Mouse (Mus musculus): ENCODE data around the gene Ghrl. TPM values are rescaled to one million over a fixed set of nuclear protein-coding genes. Genes with fewer than 3 reads are reported as not detected.
A peak's percentile ranks its signal among the peaks of the same experiment; 100 is the strongest.
"Not testable (repeated sequence)": the region's sequence is repeated elsewhere in the genome, so short reads cannot be mapped to it uniquely, and the experiment has no call there.

Gene Ghrl
- under 1 TPM in 1 of 2 experiments, not detected in 1; 0.69 TPM for total RNA-seq (2021)
- long read RNA-seq, partial matches to known transcripts = 0 of 1 reads
- long read RNA-seq, other reads (novel, unspliced or antisense) = 1 of 1 reads

GRCm38 (mm10) chr6:113719878-113720277 is at the start of gene Ghrl:
Gene Ghrl, minus strand, starts transcription at chr6:113719880.
- no peak for DNase-seq (ENCODE audit: low spot score in 2 of 2)

GRCm38 (mm10) chr6:113768804-113769203 is 49.1 kb upstream of the Ghrl start:
- no peak for DNase-seq (ENCODE audit: low spot score in 2 of 2)

DNA sequence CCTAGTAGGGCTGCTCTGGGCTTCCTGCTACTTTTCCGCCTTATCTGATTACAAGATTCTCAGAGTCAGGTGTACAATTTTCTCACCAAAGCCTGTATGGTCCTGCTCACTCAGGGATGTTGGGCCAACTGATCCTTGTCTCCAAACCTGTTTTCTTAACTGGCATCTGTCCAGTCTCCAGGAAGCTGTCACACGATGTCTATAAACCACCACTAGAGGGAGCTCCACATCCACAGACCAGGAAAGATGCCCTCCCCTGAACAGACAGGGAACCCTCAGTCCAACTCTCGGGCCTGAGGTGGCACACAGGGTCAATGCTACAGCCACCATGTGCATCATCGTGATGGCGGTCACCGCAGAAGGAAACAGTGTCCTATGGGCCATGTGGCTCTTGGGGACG is 42.0 kb upstream of the Ghrl start:
- DNase-seq (ENCODE audit: low spot score in 2 of 2) = peak; percentile 63 to 71

DNA sequence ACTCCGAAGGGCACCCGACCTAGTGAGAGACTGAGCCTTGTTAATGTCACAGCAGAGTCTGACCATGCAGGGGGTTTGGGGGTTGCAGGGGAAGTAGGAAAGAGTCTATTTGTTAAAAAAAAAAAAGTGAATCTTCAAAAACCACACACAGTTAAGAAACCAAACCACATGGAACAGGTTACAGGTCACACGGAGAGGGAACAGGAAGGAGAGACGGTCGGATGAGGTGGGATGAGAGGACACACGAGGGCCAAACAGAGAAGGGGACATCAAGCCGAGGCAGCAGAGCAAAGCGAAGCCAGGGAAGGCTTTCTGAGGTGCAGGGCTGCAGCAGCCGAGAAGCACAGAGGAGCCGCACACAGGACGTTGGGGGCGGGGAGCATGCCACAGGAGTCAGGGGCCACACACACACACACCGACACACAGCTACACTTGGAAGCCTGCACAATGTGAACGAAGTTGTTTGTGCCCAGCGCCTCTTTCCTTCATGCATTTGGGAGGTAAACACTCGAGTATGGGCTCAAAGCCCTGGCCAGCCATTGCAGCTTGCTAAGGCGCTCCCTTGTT is 29.5 kb upstream of the Ghrl start:
- DNase-seq (ENCODE audit: low spot score in 2 of 2) = no peak

- DNase-seq (ENCODE audit: low spot score in 2 of 2) = no peak
Observed at GRCm38 (mm10) chr6:113748351-113748750, 28.7 kb upstream of the Ghrl start.

GRCm38 (mm10) chr6:113747284-113747683 is 27.6 kb upstream of the Ghrl start:
- DNase-seq (ENCODE audit: low spot score in 2 of 2) = no peak

GRCm38 (mm10) chr6:113745117-113745516 is 25.4 kb upstream of the Ghrl start:
- no peak for DNase-seq (ENCODE audit: low spot score in 2 of 2)

GRCm38 (mm10) chr6:113743111-113743510 is 23.4 kb upstream of the Ghrl start:
- no peak for DNase-seq (ENCODE audit: low spot score in 2 of 2)

- no peak for DNase-seq (ENCODE audit: low spot score in 2 of 2)
Observed at GRCm38 (mm10) chr6:113742321-113742720, 22.6 kb upstream of the Ghrl start.

DNA sequence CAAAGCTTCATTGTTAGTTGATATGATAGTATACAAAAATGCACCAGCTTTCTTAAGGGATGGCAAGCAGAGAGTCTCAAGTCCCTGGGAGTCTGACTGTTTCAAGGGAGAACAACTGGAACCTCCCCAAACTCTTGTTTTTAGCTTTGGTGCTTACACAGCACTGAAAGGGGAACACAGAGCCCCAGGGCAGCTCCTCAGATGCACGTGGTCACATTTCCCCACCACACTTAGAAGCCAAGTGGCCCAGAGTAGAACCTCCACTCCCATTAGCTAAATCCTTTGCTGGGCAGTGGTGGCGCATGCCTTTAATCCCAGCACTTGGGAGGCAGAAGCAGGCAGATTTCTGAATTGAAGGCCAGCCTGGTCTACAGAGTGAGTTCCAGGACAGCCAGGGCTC is 21.7 kb upstream of the Ghrl start:
- no peak for DNase-seq (ENCODE audit: low spot score in 2 of 2)

DNA sequence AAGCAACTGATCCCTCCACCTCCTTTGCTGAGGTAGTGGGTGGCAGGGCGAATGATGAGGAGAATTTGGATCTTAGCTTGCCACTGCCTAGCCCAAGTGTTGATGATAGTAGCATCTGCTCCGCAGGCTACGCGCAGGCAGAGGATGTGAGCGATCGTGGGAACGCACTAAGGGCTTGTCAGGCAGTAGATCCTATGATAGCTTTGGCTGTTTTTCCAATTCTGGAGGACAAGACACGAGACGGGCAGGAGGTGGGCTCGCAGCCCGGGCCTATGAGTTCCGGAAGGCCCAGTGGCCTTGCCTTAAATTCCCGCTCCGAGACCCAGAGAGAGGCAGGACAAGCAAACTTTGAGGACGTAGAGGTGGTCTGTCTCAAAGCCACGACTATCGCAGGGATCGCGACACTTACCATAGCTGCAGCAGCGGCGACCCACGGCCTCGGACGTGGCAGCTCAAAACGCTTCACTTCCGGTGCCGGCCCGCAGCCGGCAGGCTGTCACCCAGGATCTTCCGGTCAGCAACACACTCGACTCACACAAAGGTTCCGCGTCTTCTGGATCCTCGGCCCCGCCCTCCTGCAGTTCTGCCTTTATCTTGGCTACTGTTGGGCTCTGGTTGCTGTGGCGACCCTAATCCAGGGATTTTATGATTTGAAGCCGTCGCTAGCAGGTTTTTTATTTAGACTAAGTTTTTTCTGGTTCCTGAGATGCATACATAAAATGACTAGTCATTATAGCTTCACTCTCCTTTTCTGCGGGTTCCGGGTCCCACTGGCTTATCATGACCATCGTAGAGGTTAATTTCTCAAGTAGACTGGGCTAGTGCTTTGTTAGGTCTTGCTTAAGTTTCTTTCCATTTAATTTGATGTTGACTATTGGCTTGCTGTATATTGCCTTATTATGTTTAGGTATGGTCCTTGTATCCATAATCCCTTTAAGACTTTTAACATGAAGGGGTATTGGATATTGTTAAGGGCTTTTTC is 20.8 kb upstream of the Ghrl start, which contains the start of gene Sec13:
Sec13 (minus strand) TSS at position 508 of the 982 bp plus-strand sequence.
- peak; percentile 94 to 95 for DNase-seq (ENCODE audit: low spot score in 2 of 2)

DNA sequence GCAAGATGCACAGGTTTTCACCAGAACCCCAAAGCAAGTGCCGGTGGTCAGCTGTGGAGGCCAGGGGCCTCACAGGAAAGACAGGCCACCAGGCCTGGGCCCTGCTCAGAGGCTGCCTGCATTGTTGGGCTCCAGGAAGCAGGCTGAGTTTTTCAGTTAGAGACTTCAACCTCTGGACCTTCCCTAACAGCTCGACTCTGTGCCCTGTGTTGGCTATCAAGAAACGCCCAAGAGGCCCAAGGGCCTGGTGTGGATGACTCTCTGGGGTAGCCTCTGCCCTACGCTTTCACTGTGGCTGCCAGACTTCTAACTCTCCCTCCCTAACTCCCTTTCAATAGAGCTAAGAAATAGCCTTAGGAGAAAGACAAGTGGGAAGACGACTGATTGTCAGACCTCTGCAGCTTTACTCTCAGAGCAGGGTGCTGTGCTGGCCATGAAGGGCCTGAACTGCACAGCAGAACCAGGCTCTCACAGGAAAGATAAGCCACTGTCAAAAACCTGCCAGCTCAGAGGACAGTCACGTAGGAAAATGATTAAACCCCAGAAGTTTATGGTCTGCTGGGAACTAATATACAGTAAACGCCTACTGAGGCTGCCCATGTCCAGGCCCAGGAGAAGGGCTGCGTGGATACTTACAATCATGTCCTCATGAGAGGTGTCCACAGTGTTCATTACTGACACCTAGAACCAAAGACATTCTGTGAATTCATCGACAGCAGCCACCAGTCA is 17.8 kb upstream of the Ghrl start:
- DNase-seq (ENCODE audit: low spot score in 2 of 2) = no peak

DNA sequence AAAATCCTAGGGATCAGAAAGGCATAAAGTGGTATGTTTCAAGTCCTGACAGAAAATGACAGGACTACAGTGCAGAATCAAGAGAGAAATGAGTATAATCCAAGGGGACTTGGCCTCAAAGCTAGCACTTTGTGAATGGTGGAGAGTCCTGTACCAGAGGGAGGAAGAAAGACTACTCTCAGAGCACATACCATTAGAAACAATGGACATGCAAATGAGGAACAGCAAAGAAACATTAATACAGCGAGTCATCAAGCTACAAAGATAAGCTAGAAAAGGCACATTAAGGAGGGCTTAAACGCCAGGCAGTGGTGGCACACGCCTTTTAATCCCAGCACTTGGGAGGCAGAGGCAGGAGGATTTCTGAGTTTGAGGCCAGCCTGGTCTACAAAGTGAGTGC is 11.6 kb upstream of the Ghrl start:
- DNase-seq (ENCODE audit: low spot score in 2 of 2) = no peak

DNA sequence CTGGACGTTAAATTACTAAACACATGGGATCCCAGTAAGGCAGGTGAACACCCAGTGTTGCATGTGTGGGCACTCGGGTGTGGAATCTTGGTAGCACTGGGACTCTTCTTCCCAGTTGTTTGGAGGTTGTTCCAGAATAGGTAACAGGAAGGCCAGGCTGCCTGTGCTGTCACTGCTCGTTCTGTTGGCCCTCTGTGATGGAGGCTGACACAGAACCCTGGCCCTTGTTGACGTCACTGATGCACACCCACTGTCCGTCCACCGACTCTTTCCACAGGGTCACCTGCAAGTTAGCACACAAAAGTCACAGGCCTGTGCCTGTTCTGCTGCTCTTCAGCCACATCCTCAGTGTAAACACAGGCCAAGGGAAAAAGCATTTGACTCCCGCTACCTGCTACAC is 8.5 kb upstream of the Ghrl start:
- DNase-seq (ENCODE audit: low spot score in 2 of 2) = no peak

DNA sequence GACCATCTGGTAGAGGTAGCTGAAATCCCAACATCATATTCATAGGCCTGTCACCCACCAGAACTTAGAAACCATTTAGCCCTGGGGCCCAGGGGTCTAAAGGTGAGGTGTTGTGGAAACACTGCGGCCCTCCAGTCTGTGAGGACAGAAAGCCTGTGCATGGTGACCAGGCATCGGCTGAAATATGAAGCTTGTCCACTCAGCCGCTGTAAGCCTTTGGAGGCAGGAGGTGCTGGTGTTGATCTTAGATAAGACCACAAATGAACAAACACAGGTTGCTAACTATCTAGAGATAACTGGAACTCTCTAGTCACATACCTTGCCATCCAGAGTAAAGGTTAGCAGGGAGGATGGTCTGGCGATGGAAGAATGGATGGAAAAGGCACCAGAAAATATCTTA is 1.4 kb upstream of the Ghrl start:
- DNase-seq (ENCODE audit: low spot score in 2 of 2) = no peak

- no peak for DNase-seq (ENCODE audit: low spot score in 2 of 2)
Observed at GRCm38 (mm10) chr6:113717541-113717940, 2.1 kb downstream of the Ghrl start.

- no peak for DNase-seq (ENCODE audit: low spot score in 2 of 2)
Observed at GRCm38 (mm10) chr6:113714797-113715196, 4.9 kb downstream of the Ghrl start.

DNA sequence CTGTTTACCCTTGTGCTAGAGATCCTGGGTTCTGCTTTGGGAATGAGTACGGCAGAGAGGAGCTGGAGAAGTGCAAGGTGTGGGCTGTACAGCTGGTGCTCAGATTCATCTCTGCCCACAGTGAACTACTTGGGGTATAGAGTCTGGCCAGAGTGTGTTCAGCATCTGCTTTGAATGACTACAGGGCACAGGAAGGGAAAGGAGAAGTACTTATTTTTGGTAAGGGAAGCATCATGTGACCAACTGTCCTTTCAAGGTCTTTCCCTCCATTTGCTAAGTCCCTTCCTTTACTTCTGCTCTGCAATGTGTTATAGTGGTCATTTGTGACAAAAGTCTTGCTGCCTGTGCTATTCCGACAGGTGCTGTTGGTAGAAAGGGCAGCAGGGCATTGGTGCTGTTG is 5.4 kb downstream of the Ghrl start:
- DNase-seq (ENCODE audit: low spot score in 2 of 2) = no peak

- DNase-seq (ENCODE audit: low spot score in 2 of 2) = not testable (repeated sequence)
Observed at GRCm38 (mm10) chr6:113713389-113713788, 6.3 kb downstream of the Ghrl start.

GRCm38 (mm10) chr6:113712718-113713117 is 7.0 kb downstream of the Ghrl start:
- DNase-seq (ENCODE audit: low spot score in 2 of 2) = no peak

All from layer of hippocampus, postnatal 10 days (tissue).